Mouse (Mus musculus) testis, adult 2 months (tissue): ENCODE data around the gene Gm6217. TPM values are rescaled to one million over a fixed set of nuclear protein-coding genes. Genes with fewer than 3 reads are reported as not detected.
"Not testable (repeated sequence)": the region's sequence is repeated elsewhere in the genome, so short reads cannot be mapped to it uniquely, and the experiment has no call there.

Experiments
- H3K27ac ChIP-seq: fragments of 200-500 bp; 2 replicates; pipeline ENCODE4 v1.5.1; 2012; ENCODE audit warnings: low read depth, low read length; ENCODE audit not compliant: control insufficient read depth, insufficient read depth
- H3K27me3 ChIP-seq: fragments of 200-500 bp; 2 replicates; pipeline ENCODE4 v1.6.1; 2012; ENCODE audit warnings: mild to moderate bottlenecking, low read length, moderate library complexity; ENCODE audit not compliant: control insufficient read depth, insufficient read depth
- H3K36me3 ChIP-seq: fragments of 200-500 bp; 2 replicates; pipeline ENCODE4 v1.6.1; 2012; ENCODE audit warnings: mild to moderate bottlenecking, low read length; ENCODE audit not compliant: control insufficient read depth, insufficient read depth
- H3K4me1 ChIP-seq: fragments of 200-500 bp; 2 replicates; pipeline ENCODE4 v1.6.1; 2012; ENCODE audit warnings: low read length; ENCODE audit not compliant: control insufficient read depth, insufficient read depth
- H3K4me3 ChIP-seq: fragments of 200-500 bp; 2 replicates; pipeline ENCODE4 v1.5.1; 2012; ENCODE audit warnings: low read depth, mild to moderate bottlenecking, low read length, moderate library complexity, mixed read lengths; ENCODE audit not compliant: control insufficient read depth
- CTCF ChIP-seq: fragments of 200-500 bp; IDR thresholded peaks from 2 replicates; pipeline ENCODE4 v1.5.1; 2012; ENCODE audit warnings: low read depth, mild to moderate bottlenecking, inconsistent platforms, low read length, moderate library complexity; ENCODE audit not compliant: control insufficient read depth, insufficient read depth, insufficient replicate concordance
- POLR2A ChIP-seq: fragments of 200-500 bp; IDR thresholded peaks from 2 replicates; pipeline ENCODE4 v1.6.1; 2012; ENCODE audit warnings: low read depth, mild to moderate bottlenecking, inconsistent platforms, low read length, moderate library complexity; ENCODE audit not compliant: control insufficient read depth
- polyA plus RNA-seq: library from polyadenylated mRNA; depleted of rRNA; stranded (reverse); fragments of >200 nt; gene quantifications from 2 replicates; pipeline ENCODE4 v1.2.3, GENCODE M21; 2012; rRNA removed

Gm6217 gene
- not detected in 2 replicates for polyA plus RNA-seq

- not testable (repeated sequence) for H3K27ac ChIP-seq, H3K27me3 ChIP-seq, H3K4me1 ChIP-seq, H3K36me3 ChIP-seq, H3K4me3 ChIP-seq
These were observed at the start of gene Gm6217 for GRCm38 (mm10) chr1:82931326-82931725. Gene Gm6217, minus strand, starts transcription at chr1:82931399.

- no peak overlapping the region for H3K4me3 ChIP-seq
- no peaks in the 10 kb centered on the region for H3K36me3 ChIP-seq
- no peaks in the 10 kb centered on the region for H3K4me1 ChIP-seq
- TF ChIP-seq POLR2A, result no peak
- TF ChIP-seq CTCF, result no peak
- H3K27me3 ChIP-seq, result no peaks in the 10 kb centered on the region
- H3K27ac ChIP-seq, result no peak overlapping the region
These were observed 46.6 kb upstream of the Gm6217 start for GRCm38 (mm10) chr1:82977840-82978239.

GRCm38 (mm10) chr1:82975750-82976149 lies 44.6 kb upstream of the Gm6217 start:
- Histone ChIP-seq H3K36me3 (no peaks in the 10 kb centered on the region), H3K27me3 (no peaks in the 10 kb centered on the region), H3K27ac (no peak overlapping the region), H3K4me3 (no peak overlapping the region), H3K4me1 (no peaks in the 10 kb centered on the region)
- TF ChIP-seq CTCF (no peak), POLR2A (no peak)

- Histone ChIP-seq H3K4me3 (no peak overlapping the region), H3K4me1 (no peaks in the 10 kb centered on the region), H3K27ac (no peak overlapping the region), H3K27me3 (no peaks in the 10 kb centered on the region), H3K36me3 (no peaks in the 10 kb centered on the region)
- no peak for TF ChIP-seq POLR2A
- TF ChIP-seq CTCF, result no peak
These were observed 43.1 kb upstream of the Gm6217 start for GRCm38 (mm10) chr1:82974342-82974741.

GRCm38 (mm10) chr1:82973901-82974300 lies 42.7 kb upstream of the Gm6217 start:
- no peak overlapping the region for H3K27ac ChIP-seq
- no peaks in the 10 kb centered on the region for H3K36me3 ChIP-seq
- H3K27me3 ChIP-seq, result no peaks in the 10 kb centered on the region
- TF ChIP-seq POLR2A (no peak), CTCF (no peak)
- H3K4me3 ChIP-seq, result no peak overlapping the region
- no peaks in the 10 kb centered on the region for H3K4me1 ChIP-seq

- no peaks in the 10 kb centered on the region for H3K4me1 ChIP-seq
- no peak for TF ChIP-seq CTCF
- TF ChIP-seq POLR2A, result no peak
- H3K4me3 ChIP-seq, result no peak overlapping the region
- H3K27ac ChIP-seq, result no peak overlapping the region
- H3K36me3 ChIP-seq, result no peaks in the 10 kb centered on the region
- no peaks in the 10 kb centered on the region for H3K27me3 ChIP-seq
These were observed 42.0 kb upstream of the Gm6217 start for GRCm38 (mm10) chr1:82973244-82973643.

GRCm38 (mm10) chr1:82972046-82972445 lies 40.8 kb upstream of the Gm6217 start:
- Histone ChIP-seq H3K27me3 (no peaks in the 10 kb centered on the region), H3K27ac (no peak overlapping the region), H3K36me3 (no peaks in the 10 kb centered on the region), H3K4me1 (no peaks in the 10 kb centered on the region), H3K4me3 (no peak overlapping the region)
- no peak for TF ChIP-seq POLR2A
- TF ChIP-seq CTCF, result no peak

GRCm38 (mm10) chr1:82966413-82966812 lies 35.2 kb upstream of the Gm6217 start:
- no peaks in the 10 kb centered on the region for H3K4me1 ChIP-seq
- H3K27ac ChIP-seq, result no peak overlapping the region
- H3K4me3 ChIP-seq, result no peak overlapping the region
- H3K27me3 ChIP-seq, result no peaks in the 10 kb centered on the region
- TF ChIP-seq POLR2A, result no peak
- TF ChIP-seq CTCF, result no peak
- no peaks in the 10 kb centered on the region for H3K36me3 ChIP-seq
